Mouse (Mus musculus): ENCODE data around the gene A430005L14Rik. TPM values are rescaled to one million over a fixed set of nuclear protein-coding genes. Genes with fewer than 3 reads are reported as not detected.

A430005L14Rik gene
- polyA plus RNA-seq, 1 experiment from 2014 or later, result 74.0 TPM

- H3K36me3 ChIP-seq (ENCODE audit: control insufficient read depth, insufficient read depth, low read length), result peaks cover 63% of the 10 kb centered on the region
- ATAC-seq (replicated peaks; ENCODE audit: low FRiP score, low TSS enrichment, low read depth) (no peak), DNase-seq (ENCODE audit: low spot score) (no peak)
- no peak overlapping the region for H3K4me2 ChIP-seq (ENCODE audit: low read length)
- WGBS, result 91% methylated on average over 11 of the region's 11 CpGs
- H3K4me3 ChIP-seq (ENCODE audit: low read depth, low read length), result no peak overlapping the region
- no peak overlapping the region for H3K9ac ChIP-seq (ENCODE audit: low read length)
- H3K27me3 ChIP-seq (replicated peaks; ENCODE audit: control insufficient read depth, insufficient read depth, low read length), result no peaks in the 10 kb centered on the region
- H3K4me1 ChIP-seq (replicated peaks; ENCODE audit: control insufficient read depth, insufficient read depth, low read length), result peaks cover 10% of the 10 kb centered on the region
- H3K27ac ChIP-seq (ENCODE audit: low read depth), result no peak overlapping the region
- 0 out of 2 replicates have a peak, but pooled peaks cover 2% of the 10 kb centered on the region for H3K9me3 ChIP-seq (ENCODE audit: control insufficient read depth, low read length)
Observed at GRCm38 (mm10) chr4:153980470-153980869, 23.4 kb downstream of the A430005L14Rik start.

GRCm38 (mm10) chr4:153992715-153993114 is 35.7 kb downstream of the A430005L14Rik start:
- Histone ChIP-seq H3K4me3 (ENCODE audit: low read depth, low read length) (no peak overlapping the region), H3K27me3 (replicated peaks; ENCODE audit: control insufficient read depth, insufficient read depth, low read length) (no peaks in the 10 kb centered on the region), H3K4me2 (ENCODE audit: low read length) (no peak overlapping the region), H3K36me3 (ENCODE audit: control insufficient read depth, insufficient read depth, low read length) (peaks cover 89% of the 10 kb centered on the region), H3K27ac (ENCODE audit: low read depth) (no peak overlapping the region), H3K9me3 (ENCODE audit: control insufficient read depth, low read length) (no peaks in the 10 kb centered on the region), H3K9ac (ENCODE audit: low read length) (no peak overlapping the region), H3K4me1 (replicated peaks; ENCODE audit: control insufficient read depth, insufficient read depth, low read length) (no peaks in the 10 kb centered on the region)
- DNase-seq (ENCODE audit: low spot score) (no peak), ATAC-seq (replicated peaks; ENCODE audit: low FRiP score, low TSS enrichment, low read depth) (no peak)
- 92% methylated on average over 10 of the region's 10 CpGs for WGBS

GRCm38 (mm10) chr4:153993505-153993904 is 36.5 kb downstream of the A430005L14Rik start:
- H3K9ac ChIP-seq (ENCODE audit: low read length), result no peak overlapping the region
- H3K4me2 ChIP-seq (ENCODE audit: low read length), result no peak overlapping the region
- H3K4me1 ChIP-seq (replicated peaks; ENCODE audit: control insufficient read depth, insufficient read depth, low read length), result no peaks in the 10 kb centered on the region
- ATAC-seq (replicated peaks; ENCODE audit: low FRiP score, low TSS enrichment, low read depth), result no peak
- WGBS, result 92% methylated on average over 8 of the region's 8 CpGs
- no peaks in the 10 kb centered on the region for H3K27me3 ChIP-seq (replicated peaks; ENCODE audit: control insufficient read depth, insufficient read depth, low read length)
- H3K27ac ChIP-seq (ENCODE audit: low read depth), result no peak overlapping the region
- H3K9me3 ChIP-seq (ENCODE audit: control insufficient read depth, low read length), result no peaks in the 10 kb centered on the region
- H3K4me3 ChIP-seq (ENCODE audit: low read depth, low read length), result no peak overlapping the region
- H3K36me3 ChIP-seq (ENCODE audit: control insufficient read depth, insufficient read depth, low read length), result peaks cover 89% of the 10 kb centered on the region
- DNase-seq (ENCODE audit: low spot score), result no peak

GRCm38 (mm10) chr4:154005488-154005887 is 48.5 kb downstream of the A430005L14Rik start:
- no peaks in the 10 kb centered on the region for H3K9me3 ChIP-seq (ENCODE audit: control insufficient read depth, low read length)
- no peak overlapping the region for H3K27ac ChIP-seq (ENCODE audit: low read depth)
- H3K9ac ChIP-seq (ENCODE audit: low read length), result no peak overlapping the region
- no peak for DNase-seq (ENCODE audit: low spot score)
- H3K4me1 ChIP-seq (replicated peaks; ENCODE audit: control insufficient read depth, insufficient read depth, low read length), result no peaks in the 10 kb centered on the region
- no peak overlapping the region for H3K4me2 ChIP-seq (ENCODE audit: low read length)
- no peaks in the 10 kb centered on the region for H3K27me3 ChIP-seq (replicated peaks; ENCODE audit: control insufficient read depth, insufficient read depth, low read length)
- H3K4me3 ChIP-seq (ENCODE audit: low read depth, low read length), result no peak overlapping the region
- H3K36me3 ChIP-seq (ENCODE audit: control insufficient read depth, insufficient read depth, low read length), result peaks cover 44% of the 10 kb centered on the region
- no peak for ATAC-seq (replicated peaks; ENCODE audit: low FRiP score, low TSS enrichment, low read depth)
- 89% methylated on average over 5 of the region's 5 CpGs for WGBS

GRCm38 (mm10) chr4:154006264-154006663 is 49.2 kb downstream of the A430005L14Rik start:
- Histone ChIP-seq H3K9me3 (ENCODE audit: control insufficient read depth, low read length) (no peaks in the 10 kb centered on the region), H3K4me2 (ENCODE audit: low read length) (no peak overlapping the region), H3K27me3 (replicated peaks; ENCODE audit: control insufficient read depth, insufficient read depth, low read length) (no peaks in the 10 kb centered on the region), H3K27ac (ENCODE audit: low read depth) (no peak overlapping the region), H3K36me3 (ENCODE audit: control insufficient read depth, insufficient read depth, low read length) (peaks cover 44% of the 10 kb centered on the region), H3K4me1 (replicated peaks; ENCODE audit: control insufficient read depth, insufficient read depth, low read length) (0 out of 2 replicates have a peak, but pooled peaks cover 2% of the 10 kb centered on the region), H3K4me3 (ENCODE audit: low read depth, low read length) (no peak overlapping the region), H3K9ac (ENCODE audit: low read length) (no peak overlapping the region)
- 86% methylated on average over 6 of the region's 6 CpGs for WGBS
- DNase-seq (ENCODE audit: low spot score) (no peak), ATAC-seq (replicated peaks; ENCODE audit: low FRiP score, low TSS enrichment, low read depth) (no peak)

GRCm38 (mm10) chr4:154007759-154008158 is 50.7 kb downstream of the A430005L14Rik start:
- H3K27ac ChIP-seq (ENCODE audit: low read depth), result no peak overlapping the region
- no peaks in the 10 kb centered on the region for H3K9me3 ChIP-seq (ENCODE audit: control insufficient read depth, low read length)
- no peak overlapping the region for H3K9ac ChIP-seq (ENCODE audit: low read length)
- ATAC-seq (replicated peaks; ENCODE audit: low FRiP score, low TSS enrichment, low read depth), result no peak
- no peak overlapping the region for H3K4me2 ChIP-seq (ENCODE audit: low read length)
- no peak for DNase-seq (ENCODE audit: low spot score)
- H3K4me1 ChIP-seq (replicated peaks; ENCODE audit: control insufficient read depth, insufficient read depth, low read length), result peaks cover 6% of the 10 kb centered on the region
- no peaks in the 10 kb centered on the region for H3K27me3 ChIP-seq (replicated peaks; ENCODE audit: control insufficient read depth, insufficient read depth, low read length)
- WGBS, result 68% methylated on average over 4 of the region's 4 CpGs
- no peak overlapping the region for H3K4me3 ChIP-seq (ENCODE audit: low read depth, low read length)
- H3K36me3 ChIP-seq (ENCODE audit: control insufficient read depth, insufficient read depth, low read length), result peaks cover 37% of the 10 kb centered on the region

GRCm38 (mm10) chr4:154010907-154011645 is 54.0 kb downstream of the A430005L14Rik start:
- peaks cover 11% of the 10 kb centered on the region for H3K4me1 ChIP-seq (replicated peaks; ENCODE audit: control insufficient read depth, insufficient read depth, low read length)
- H3K9me3 ChIP-seq (ENCODE audit: control insufficient read depth, low read length), result no peaks in the 10 kb centered on the region
- H3K4me3 ChIP-seq (ENCODE audit: low read depth, low read length), result peak overlapping the region; percentile 99
- WGBS, result 27% methylated on average over 13 of the region's 13 CpGs
- DNase-seq (ENCODE audit: low spot score), result no peak
- H3K9ac ChIP-seq (ENCODE audit: low read length), result peak overlapping the region; percentile 94
- ATAC-seq (replicated peaks; ENCODE audit: low FRiP score, low TSS enrichment, low read depth), result no peak; the same call in 1 of the 2 replicates
- H3K4me2 ChIP-seq (ENCODE audit: low read length), result peak overlapping the region; percentile 69
- H3K27me3 ChIP-seq (replicated peaks; ENCODE audit: control insufficient read depth, insufficient read depth, low read length), result no peaks in the 10 kb centered on the region
- peaks cover 34% of the 10 kb centered on the region for H3K36me3 ChIP-seq (ENCODE audit: control insufficient read depth, insufficient read depth, low read length)
- no peak overlapping the region for H3K27ac ChIP-seq (ENCODE audit: low read depth)

Measured in intestine, embryonic 14.5 days (tissue).